Mouse (Mus musculus) limb, embryonic 13.5 days (tissue): ENCODE data around the gene Bckdk. TPM values are rescaled to one million over a fixed set of nuclear protein-coding genes. Genes with fewer than 3 reads are reported as not detected.

Source experiments
- ATAC-seq: fragments of 200-750 bp; cut with Nextera tagmentation; 2 replicates; pipeline ENCODE4 v1.8.0; 2017; ENCODE audit warnings: low read depth, moderate number of reproducible peaks, moderate TSS enrichment; ENCODE audit not compliant: low FRiP score
- H3K27ac ChIP-seq: fragments of 300-500 bp; sonication (generic); 2 replicates; pipeline ENCODE4 v1.5.1; 2015; ENCODE audit warnings: inconsistent platforms, mild to moderate bottlenecking, moderate library complexity
- H3K27me3 ChIP-seq: fragments of 300-500 bp; sonication (generic); 2 replicates; pipeline ENCODE4 v1.6.1; 2015; ENCODE audit warnings: mild to moderate bottlenecking, inconsistent platforms
- H3K36me3 ChIP-seq: fragments of 300-500 bp; sonication (generic); 2 replicates; pipeline ENCODE4 v1.6.1; 2015; ENCODE audit warnings: inconsistent platforms, mild to moderate bottlenecking, moderate library complexity
- H3K4me1 ChIP-seq: fragments of 300-500 bp; sonication (generic); 2 replicates; pipeline ENCODE4 v1.6.1; 2015; ENCODE audit warnings: inconsistent platforms
- H3K4me2 ChIP-seq: fragments of 300-500 bp; sonication (generic); replicated peaks from 2 replicates; pipeline ENCODE4 v1.6.1; 2015; ENCODE audit warnings: inconsistent platforms, mild to moderate bottlenecking, moderate library complexity
- H3K4me3 ChIP-seq: fragments of 300-500 bp; sonication (generic); 2 replicates; pipeline ENCODE4 v1.5.1; 2015; ENCODE audit warnings: moderate library complexity, mild to moderate bottlenecking, inconsistent platforms
- H3K9ac ChIP-seq: fragments of 300-500 bp; sonication (generic); 2 replicates; pipeline ENCODE4 v1.6.1; 2015; ENCODE audit warnings: mild to moderate bottlenecking, inconsistent platforms
- H3K9me3 ChIP-seq: fragments of 300-500 bp; sonication (generic); 2 replicates; pipeline ENCODE4 v1.6.1; 2016; ENCODE audit warnings: inconsistent platforms
- WGBS: fragments of 180-500 bp; shearing (Covaris S2); methylation state at CpG from one replicate; pipeline ENCODE4 v1.1.7; 2015; 5-methylcytosine and 5-hydroxymethylcytosine counted together
- polyA plus RNA-seq: library from polyadenylated mRNA; unstranded; fragments of >200 nt; fragmentation: Nextera tagmentation; extraction: Ambion mirVana; gene quantifications from 2 replicates; pipeline ENCODE4 v1.2.1, GENCODE M21; 2015

Bckdk gene
- polyA plus RNA-seq, 1 experiment from 2014 or later, result 85.3 TPM

- Histone ChIP-seq H3K4me2 (no peak overlapping the region), H3K36me3 (peaks cover 6% of the 10 kb centered on the region; the same call in 1 of the 2 replicates), H3K9me3 (no peaks in the 10 kb centered on the region), H3K27ac (no peak overlapping the region), H3K4me3 (no peak overlapping the region), H3K4me1 (peaks cover 11% of the 10 kb centered on the region), H3K27me3 (peaks cover 6% of the 10 kb centered on the region; the same call in 1 of the 2 replicates), H3K9ac (peak overlapping the region; percentile 40; the same call in 1 of the 2 replicates)
- ATAC-seq, result no peak
- 31% methylated on average over 10 of the region's 10 CpGs for WGBS
Measured at GRCm38 (mm10) chr7:127898179-127898956, 5.5 kb upstream of the Bckdk start.

GRCm38 (mm10) chr7:127899997-127900396 is 3.9 kb upstream of the Bckdk start:
- Histone ChIP-seq H3K4me3 (no peak overlapping the region), H3K4me2 (no peak overlapping the region), H3K9me3 (no peaks in the 10 kb centered on the region), H3K36me3 (no peaks in the 10 kb centered on the region), H3K27ac (no peak overlapping the region), H3K27me3 (peaks cover 6% of the 10 kb centered on the region; the same call in 1 of the 2 replicates), H3K9ac (no peak overlapping the region), H3K4me1 (peaks cover 9% of the 10 kb centered on the region)
- ATAC-seq, result no peak
- 47% methylated on average over 7 of the region's 7 CpGs for WGBS

- no peak overlapping the region for H3K9ac ChIP-seq
- no peak for ATAC-seq
- 81% methylated on average over 2 of the region's 2 CpGs for WGBS
- H3K27me3 ChIP-seq, result peaks cover 6% of the 10 kb centered on the region; the same call in 1 of the 2 replicates
- H3K27ac ChIP-seq, result no peak overlapping the region
- no peaks in the 10 kb centered on the region for H3K9me3 ChIP-seq
- peaks cover 12% of the 10 kb centered on the region for H3K4me1 ChIP-seq
- peaks cover 16% of the 10 kb centered on the region for H3K36me3 ChIP-seq
- no peak overlapping the region for H3K4me2 ChIP-seq
- H3K4me3 ChIP-seq, result no peak overlapping the region
Measured at GRCm38 (mm10) chr7:127901772-127902171, 2.1 kb upstream of the Bckdk start.

DNA sequence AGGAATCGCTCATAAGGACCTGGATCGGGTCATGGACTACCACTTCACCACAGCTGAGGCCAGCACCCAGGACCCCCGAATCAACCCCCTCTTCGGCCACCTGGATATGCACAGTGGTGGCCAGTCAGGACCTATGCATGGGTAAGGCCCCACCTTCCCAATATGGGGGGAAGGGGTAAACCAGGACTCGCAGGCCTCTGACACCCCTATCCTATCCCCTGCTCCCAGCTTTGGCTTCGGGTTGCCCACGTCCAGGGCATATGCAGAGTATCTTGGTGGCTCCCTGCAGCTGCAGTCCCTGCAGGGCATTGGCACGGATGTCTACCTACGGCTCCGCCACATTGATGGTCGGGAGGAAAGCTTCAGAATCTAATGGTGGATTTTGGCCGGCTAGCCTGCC is 4.1 kb downstream of the Bckdk start:
- Histone ChIP-seq H3K4me3 (no peak overlapping the region), H3K4me2 (no peak overlapping the region), H3K27ac (no peak overlapping the region), H3K9me3 (no peaks in the 10 kb centered on the region), H3K4me1 (peaks cover 20% of the 10 kb centered on the region), H3K36me3 (peaks cover 50% of the 10 kb centered on the region), H3K9ac (no peak overlapping the region), H3K27me3 (no peaks in the 10 kb centered on the region)
- whole genome bisulfite sequencing, result 93% methylated on average over 12 of the region's 12 CpGs
- ATAC-seq, result no peak

DNA sequence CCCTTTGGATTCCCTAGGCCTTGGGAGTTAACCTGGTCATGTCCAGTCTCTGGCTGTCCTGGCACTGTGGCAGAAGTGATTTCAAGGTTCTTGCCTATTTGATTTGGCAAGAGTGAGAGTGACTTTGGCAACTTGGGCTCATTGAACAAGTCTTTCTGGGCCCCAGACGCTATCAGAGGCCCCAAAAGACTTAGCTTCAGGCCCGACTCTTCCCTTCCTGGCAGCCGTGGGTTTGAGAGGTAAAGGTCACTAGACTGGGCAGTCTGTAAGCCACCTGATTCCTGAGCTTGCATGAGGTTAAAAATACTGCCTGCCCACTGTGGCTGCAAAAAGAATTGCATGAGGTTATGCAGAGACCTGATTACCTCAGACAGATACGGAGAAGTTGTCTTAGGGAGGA is 4.8 kb downstream of the Bckdk start:
- no peak overlapping the region for H3K9ac ChIP-seq
- no peak overlapping the region for H3K27ac ChIP-seq
- no peak overlapping the region for H3K4me3 ChIP-seq
- 88% methylated on average over 4 of the region's 4 CpGs for WGBS
- no peaks in the 10 kb centered on the region for H3K9me3 ChIP-seq
- peaks cover 50% of the 10 kb centered on the region for H3K36me3 ChIP-seq
- no peak for ATAC-seq
- no peaks in the 10 kb centered on the region for H3K27me3 ChIP-seq
- H3K4me2 ChIP-seq, result no peak overlapping the region
- peaks cover 26% of the 10 kb centered on the region for H3K4me1 ChIP-seq

DNA sequence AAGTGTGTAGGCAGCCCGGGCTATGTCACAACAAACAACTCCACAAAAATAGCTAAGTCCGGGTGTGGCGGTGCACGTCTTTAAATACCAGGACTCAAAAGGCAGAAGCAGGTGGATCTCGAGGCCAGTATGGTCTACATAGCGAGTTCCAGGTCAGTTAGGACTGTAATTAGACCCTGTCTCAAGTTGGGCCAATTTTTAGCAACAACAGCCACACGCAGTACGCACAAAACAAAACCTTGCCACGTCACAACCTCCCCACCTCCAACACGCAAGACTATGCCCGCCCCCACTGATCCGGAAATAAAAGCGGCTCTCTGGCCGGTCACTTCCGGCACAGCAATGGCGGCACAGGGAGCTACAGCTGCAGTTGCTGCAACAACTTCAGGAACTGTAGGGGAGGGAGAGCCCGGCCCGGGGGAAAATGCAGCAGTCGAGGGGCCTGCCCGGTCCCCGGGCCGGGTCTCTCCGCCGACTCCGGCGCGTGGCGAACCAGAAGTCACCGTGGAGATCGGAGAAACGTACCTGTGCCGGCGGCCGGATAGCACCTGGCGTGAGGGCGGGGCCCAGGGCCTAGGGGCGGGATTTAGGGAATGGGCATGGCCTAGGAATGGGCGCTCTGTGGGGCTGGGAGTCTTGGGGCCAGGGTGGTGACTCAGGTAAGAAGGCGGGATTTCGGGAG is 8.4 kb downstream of the Bckdk start, which contains the start of gene Kat8:
TSS of gene Kat8 (plus strand) at position 327 of the 682 bp plus-strand sequence.
- Histone ChIP-seq H3K9ac (peak within 1 kb of the TSS; percentile 83), H3K4me1 (peaks cover 13% of the 10 kb centered on the region; the same call in 1 of the 2 replicates), H3K9me3 (no peaks in the 10 kb centered on the region), H3K4me2 (peak within 1 kb of the TSS; percentile 65), H3K27me3 (no peaks in the 10 kb centered on the region), H3K27ac (peak within 1 kb of the TSS; percentile 81), H3K4me3 (peak within 1 kb of the TSS; percentile 93), H3K36me3 (peaks cover 55% of the 10 kb centered on the region)
- under 1% methylated on average over 40 of the region's 40 CpGs for WGBS
- peak; percentile 96 for ATAC-seq

- peaks cover 13% of the 10 kb centered on the region; the same call in 1 of the 2 replicates for H3K4me1 ChIP-seq
- 0 out of 2 replicates have a peak overlapping the region, but pooled peaks have one; percentile 81 for H3K27ac ChIP-seq
- H3K4me2 ChIP-seq, result peak overlapping the region; percentile 65
- peaks cover 51% of the 10 kb centered on the region for H3K36me3 ChIP-seq
- no peaks in the 10 kb centered on the region for H3K27me3 ChIP-seq
- H3K9ac ChIP-seq, result peak overlapping the region; percentile 83
- 25% methylated on average over 4 of the region's 4 CpGs for WGBS
- H3K4me3 ChIP-seq, result peak overlapping the region; percentile 93
- ATAC-seq, result no peak
- no peaks in the 10 kb centered on the region for H3K9me3 ChIP-seq
Measured at GRCm38 (mm10) chr7:127912938-127913337, 9.1 kb downstream of the Bckdk start.

DNA sequence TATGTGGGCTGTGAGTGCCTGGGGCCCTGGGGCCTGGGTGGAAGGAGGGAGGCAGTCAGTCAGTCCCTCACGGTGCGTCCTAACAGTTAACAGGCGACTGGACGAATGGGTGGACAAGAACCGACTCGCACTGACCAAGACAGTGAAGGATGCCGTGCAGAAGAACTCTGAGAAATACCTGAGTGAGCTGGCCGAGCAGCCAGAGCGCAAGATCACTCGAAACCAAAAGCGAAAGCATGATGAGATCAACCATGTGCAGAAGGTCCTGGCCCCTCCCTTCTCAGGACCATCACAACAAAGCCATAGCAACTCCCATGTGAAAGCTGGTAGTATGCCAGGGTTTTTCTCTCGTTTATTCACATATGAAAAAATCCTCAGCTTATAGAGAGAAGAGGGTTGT is 11.4 kb downstream of the Bckdk start:
- H3K9me3 ChIP-seq, result no peaks in the 10 kb centered on the region
- no peak overlapping the region for H3K27ac ChIP-seq
- no peak overlapping the region for H3K4me2 ChIP-seq
- H3K4me3 ChIP-seq, result no peak overlapping the region
- no peaks in the 10 kb centered on the region for H3K27me3 ChIP-seq
- peaks cover 13% of the 10 kb centered on the region; the same call in 1 of the 2 replicates for H3K4me1 ChIP-seq
- H3K9ac ChIP-seq, result no peak overlapping the region
- no peak for ATAC-seq
- peaks cover 41% of the 10 kb centered on the region for H3K36me3 ChIP-seq
- WGBS, result 91% methylated on average over 12 of the region's 12 CpGs

DNA sequence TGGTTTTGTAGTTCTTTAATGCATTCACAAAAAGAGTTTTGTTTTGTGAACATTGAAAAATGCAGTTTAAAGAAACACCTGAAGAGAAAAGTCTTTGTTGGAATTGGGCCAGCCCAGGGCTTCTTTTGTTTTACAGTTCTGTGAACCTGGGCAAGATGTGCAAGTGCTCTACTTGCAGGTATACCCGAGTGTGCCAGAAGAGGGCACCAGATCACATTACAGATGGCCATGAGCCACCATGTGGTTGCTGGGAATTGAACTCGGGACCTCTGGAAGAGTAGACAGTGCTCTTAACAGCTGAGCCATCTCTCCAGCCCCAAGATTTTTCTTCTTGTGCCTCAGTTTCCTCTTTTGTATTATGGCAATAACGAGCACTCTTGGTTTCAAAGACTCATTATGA is 14.3 kb downstream of the Bckdk start:
- peaks cover 3% of the 10 kb centered on the region; the same call in 1 of the 2 replicates for H3K4me1 ChIP-seq
- no peak for ATAC-seq
- no peak overlapping the region for H3K9ac ChIP-seq
- peaks cover 69% of the 10 kb centered on the region for H3K36me3 ChIP-seq
- H3K27me3 ChIP-seq, result no peaks in the 10 kb centered on the region
- H3K4me2 ChIP-seq, result no peak overlapping the region
- H3K4me3 ChIP-seq, result no peak overlapping the region
- no peaks in the 10 kb centered on the region for H3K9me3 ChIP-seq
- WGBS, result 53% methylated on average over 3 of the region's 3 CpGs
- no peak overlapping the region for H3K27ac ChIP-seq

DNA sequence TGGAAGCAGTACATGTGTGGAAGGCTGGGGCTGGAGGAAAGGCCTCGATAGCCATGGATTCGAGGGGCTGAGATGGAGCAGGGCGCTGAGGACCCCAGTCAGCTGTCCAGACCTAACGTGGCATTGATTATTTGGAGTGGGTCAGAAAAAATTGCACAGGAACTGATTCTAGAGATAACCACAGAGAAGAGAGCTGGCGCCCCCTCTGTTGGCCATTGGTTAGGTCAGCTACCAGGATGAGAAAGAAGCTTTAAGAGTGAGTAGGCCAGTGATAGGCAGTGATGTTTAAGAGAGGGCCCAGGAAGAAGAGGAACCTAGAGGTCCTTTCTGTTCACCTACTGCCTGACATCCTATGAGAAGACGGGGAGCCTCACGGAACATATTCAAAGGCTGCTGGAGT is 15.4 kb downstream of the Bckdk start:
- H3K4me2 ChIP-seq, result no peak overlapping the region
- no peaks in the 10 kb centered on the region for H3K4me1 ChIP-seq
- no peak for ATAC-seq
- H3K4me3 ChIP-seq, result no peak overlapping the region
- no peak overlapping the region for H3K27ac ChIP-seq
- no peaks in the 10 kb centered on the region for H3K27me3 ChIP-seq
- H3K9me3 ChIP-seq, result no peaks in the 10 kb centered on the region
- WGBS, result 83% methylated on average over 7 of the region's 7 CpGs
- no peak overlapping the region for H3K9ac ChIP-seq
- H3K36me3 ChIP-seq, result peaks cover 76% of the 10 kb centered on the region

- H3K27me3 ChIP-seq, result no peaks in the 10 kb centered on the region
- no peak overlapping the region for H3K27ac ChIP-seq
- H3K9me3 ChIP-seq, result no peaks in the 10 kb centered on the region
- WGBS, result 63% methylated on average over 8 of the region's 8 CpGs
- no peak overlapping the region for H3K4me2 ChIP-seq
- H3K4me1 ChIP-seq, result no peaks in the 10 kb centered on the region
- no peak overlapping the region for H3K4me3 ChIP-seq
- no peak for ATAC-seq
- no peak overlapping the region for H3K9ac ChIP-seq
- H3K36me3 ChIP-seq, result peaks cover 78% of the 10 kb centered on the region
Measured at GRCm38 (mm10) chr7:127921516-127921915, 17.6 kb downstream of the Bckdk start.
